Mouse (Mus musculus): Measurements from ENCODE around the gene Sptbn1. TPM values are rescaled to one million over a fixed set of nuclear protein-coding genes. Genes with fewer than 3 reads are reported as not detected.

Sptbn1 gene
- total RNA-seq, 2 experiments from 2014 or later = 564 to 576 TPM

DNA sequence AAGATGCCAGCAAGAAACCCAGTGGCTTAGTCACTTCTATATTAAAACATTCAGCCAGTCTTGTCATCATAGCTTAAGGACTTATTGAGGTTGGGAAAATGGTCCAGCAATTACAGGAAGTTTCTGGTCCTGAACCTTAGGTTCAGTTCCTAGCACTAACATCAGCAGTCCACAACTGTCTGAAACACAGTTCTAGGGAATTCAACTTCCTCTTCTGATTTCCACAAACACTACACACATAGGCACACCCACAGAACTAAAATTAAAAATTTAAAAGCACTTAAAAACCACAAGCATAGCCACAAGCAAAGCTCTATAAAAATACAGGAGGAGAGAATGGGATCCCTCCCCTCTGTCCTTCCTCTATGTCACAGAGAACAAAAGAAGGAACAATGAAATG is 43.4 kb downstream of the Sptbn1 start:
- DNase-seq (ENCODE audit: low spot score in 2 of 2) = no peak
- Histone ChIP-seq H3K27ac (no peak overlapping the region), H3K4me3 (no peak overlapping the region)
- TF ChIP-seq CTCF (conservative IDR thresholded peaks at IDR 0.05) = no peak

DNA sequence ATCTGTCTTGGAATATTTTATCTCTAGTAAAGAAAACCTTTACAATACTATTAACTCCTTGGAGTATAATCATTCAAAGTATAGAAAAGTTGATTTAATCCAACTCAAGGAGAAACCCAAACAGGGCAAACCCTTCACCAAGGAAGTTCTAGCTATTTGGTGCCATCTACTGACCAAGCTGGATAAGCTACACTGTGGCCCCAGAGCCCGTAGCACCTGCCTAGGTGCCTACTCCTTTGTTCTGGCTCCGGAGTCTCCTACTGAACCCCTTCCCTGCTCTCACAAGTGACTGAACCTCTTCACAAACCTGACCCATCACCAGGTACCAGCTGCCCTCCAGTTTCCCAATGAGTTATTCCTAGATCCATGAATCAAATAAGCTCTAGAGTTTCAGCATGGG is 45.3 kb downstream of the Sptbn1 start:
- no peak for DNase-seq (ENCODE audit: low spot score in 2 of 2)
- H3K4me3 ChIP-seq = no peak overlapping the region
- H3K27ac ChIP-seq = no peak overlapping the region
- TF ChIP-seq CTCF (conservative IDR thresholded peaks at IDR 0.05) = peak; percentile 71

GRCm38 (mm10) chr11:30221043-30221442 is 46.9 kb downstream of the Sptbn1 start:
- TF ChIP-seq CTCF (conservative IDR thresholded peaks at IDR 0.05) = no peak
- Histone ChIP-seq H3K4me3 (no peak overlapping the region), H3K27ac (no peak overlapping the region)
- no peak for DNase-seq (ENCODE audit: low spot score in 2 of 2)

DNA sequence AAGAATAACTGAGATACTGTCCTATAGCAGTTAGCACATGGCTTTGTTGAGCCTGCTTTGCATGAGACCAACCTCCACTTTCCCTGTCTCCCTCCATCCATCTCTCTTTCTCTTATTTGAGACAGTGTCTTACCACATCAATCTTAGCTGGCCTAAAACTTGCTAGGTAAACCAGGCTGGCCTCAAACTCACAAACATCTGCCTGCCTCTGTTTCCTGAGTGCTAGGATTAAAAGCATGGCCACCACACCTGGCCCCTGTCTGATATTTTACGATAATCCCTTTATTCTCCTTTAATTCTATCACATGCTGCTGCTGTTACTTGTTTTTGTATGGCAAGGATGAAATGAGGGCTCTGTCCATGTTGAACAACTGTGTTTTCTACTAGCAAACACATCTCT is 49.6 kb downstream of the Sptbn1 start:
- TF ChIP-seq CTCF (conservative IDR thresholded peaks at IDR 0.05) = no peak
- no peak for DNase-seq (ENCODE audit: low spot score in 2 of 2)
- Histone ChIP-seq H3K27ac (no peak overlapping the region; the same call in 1 of the 2 replicates), H3K4me3 (no peak overlapping the region)

DNA sequence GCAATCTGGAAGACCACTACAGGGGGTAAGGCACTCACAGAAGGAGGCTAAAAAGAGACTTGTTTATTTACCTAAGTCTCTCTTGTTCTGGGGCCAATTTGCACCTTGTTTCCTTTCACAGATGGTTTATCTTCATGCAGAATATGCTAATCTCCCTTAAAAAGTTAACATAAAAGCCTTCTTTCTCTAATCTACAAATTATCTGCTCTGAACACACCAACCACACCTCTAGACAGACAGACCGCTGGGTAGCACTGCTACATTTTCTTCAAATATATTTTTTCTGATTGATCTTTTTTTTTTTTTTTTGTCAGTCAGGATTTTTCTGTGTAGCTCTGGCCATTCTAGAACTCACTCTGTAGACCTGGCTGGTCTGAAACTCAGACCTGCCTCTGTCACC is 50.5 kb downstream of the Sptbn1 start:
- DNase-seq (ENCODE audit: low spot score in 2 of 2) = no peak
- no peak for TF ChIP-seq CTCF (conservative IDR thresholded peaks at IDR 0.05)
- no peak overlapping the region for H3K4me3 ChIP-seq
- H3K27ac ChIP-seq = peak overlapping the region; percentile 46; the same call in 1 of the 2 replicates

DNA sequence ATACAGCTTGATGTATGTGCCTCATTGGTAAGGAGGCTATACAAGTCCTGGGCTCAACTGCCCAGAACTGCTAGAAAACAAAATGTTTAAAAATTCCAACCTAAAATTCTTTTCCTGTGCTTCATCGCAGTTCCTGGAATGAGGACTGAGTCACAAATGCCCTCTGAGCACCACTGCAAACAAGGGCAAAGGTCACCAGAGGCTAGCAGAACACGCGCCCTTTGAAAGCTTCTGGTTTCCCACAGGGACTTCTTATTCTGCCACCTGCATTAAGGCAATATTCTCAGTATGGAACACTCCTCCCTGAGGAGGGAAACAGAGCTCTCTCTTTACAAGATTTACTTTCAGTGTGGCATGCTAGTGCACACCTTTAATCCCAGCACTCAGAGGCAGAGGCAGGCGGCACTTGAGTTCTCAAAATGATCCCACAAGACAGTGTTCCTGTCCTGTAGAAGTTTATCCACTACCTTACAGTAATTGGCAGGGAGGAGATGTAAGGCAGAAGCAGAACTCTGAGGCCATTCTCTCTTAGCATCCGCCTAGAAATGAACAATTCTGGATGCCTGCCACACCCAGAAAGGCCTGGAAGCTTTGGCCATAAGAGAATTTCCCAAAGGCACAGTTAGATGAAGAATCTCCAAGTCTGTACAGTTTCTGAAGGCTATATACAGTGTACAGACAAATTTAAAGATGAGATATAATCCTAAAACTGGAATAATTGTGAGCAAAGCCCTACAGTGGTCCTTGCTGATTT is 56.1 kb downstream of the Sptbn1 start:
- Histone ChIP-seq H3K4me3 (no peak overlapping the region), H3K27ac (peak overlapping the region; percentile 33; the same call in 1 of the 2 replicates)
- TF ChIP-seq CTCF (conservative IDR thresholded peaks at IDR 0.05) = no peak
- DNase-seq (ENCODE audit: low spot score in 2 of 2) = no peak

DNA sequence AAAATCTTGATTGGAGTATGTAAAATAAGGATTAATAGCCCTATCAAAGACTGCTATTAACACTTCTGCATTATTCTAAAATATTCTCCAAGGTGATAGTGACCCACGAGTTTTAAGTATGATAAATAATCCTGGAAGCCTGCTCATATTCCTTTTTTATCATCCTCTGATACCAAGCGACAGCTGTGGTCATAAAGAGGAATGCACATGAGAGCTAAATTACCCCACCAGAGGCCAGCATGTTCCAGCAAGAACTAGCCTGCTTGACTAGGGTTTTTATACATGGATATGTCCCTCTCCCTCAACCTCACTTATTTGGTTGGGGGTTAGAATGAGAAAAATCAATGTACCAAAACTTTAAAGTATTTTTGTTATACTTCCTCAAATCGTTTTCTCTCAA is 56.8 kb downstream of the Sptbn1 start:
- TF ChIP-seq CTCF (conservative IDR thresholded peaks at IDR 0.05) = peak; percentile 16; the same call in 1 of the 2 replicates
- Histone ChIP-seq H3K4me3 (no peak overlapping the region), H3K27ac (peak overlapping the region; percentile 33; the same call in 1 of the 2 replicates)
- no peak for DNase-seq (ENCODE audit: low spot score in 2 of 2)

DNA sequence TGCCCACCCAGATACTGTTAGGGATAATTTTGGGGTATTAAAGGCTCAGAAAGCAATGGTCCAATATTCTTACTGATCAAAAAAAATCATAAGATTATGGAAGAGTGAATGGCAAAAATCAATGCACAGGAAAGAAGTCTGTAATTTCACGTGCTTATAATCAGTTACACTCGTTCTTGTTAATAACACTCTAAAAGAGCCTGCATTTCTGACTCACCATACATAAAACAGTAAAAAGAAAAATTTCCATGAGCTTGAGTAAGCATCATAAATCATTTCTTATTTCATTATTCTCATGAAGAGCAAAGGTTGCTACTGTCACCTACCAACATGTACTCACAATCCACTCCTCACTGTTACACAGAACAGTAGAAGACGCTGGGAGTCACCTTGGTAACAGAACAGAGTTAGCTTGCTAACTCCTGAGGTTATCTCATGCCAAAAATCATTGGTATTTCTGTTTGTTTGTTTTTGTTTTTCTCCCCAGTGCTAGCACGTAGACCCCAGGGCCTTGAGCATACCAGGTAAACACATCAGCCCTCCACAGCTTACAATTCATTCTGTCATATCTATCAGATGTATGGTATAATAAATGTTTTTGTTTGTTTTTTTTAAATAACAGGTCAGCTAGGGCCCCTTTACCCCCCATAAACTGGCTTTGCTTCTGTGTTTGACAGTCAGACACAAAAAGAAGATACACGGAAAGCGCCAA is 57.7 kb downstream of the Sptbn1 start:
- peak overlapping the region; percentile 33; the same call in 1 of the 2 replicates for H3K27ac ChIP-seq
- no peak for TF ChIP-seq CTCF (conservative IDR thresholded peaks at IDR 0.05)
- DNase-seq (ENCODE audit: low spot score in 2 of 2) = no peak

DNA sequence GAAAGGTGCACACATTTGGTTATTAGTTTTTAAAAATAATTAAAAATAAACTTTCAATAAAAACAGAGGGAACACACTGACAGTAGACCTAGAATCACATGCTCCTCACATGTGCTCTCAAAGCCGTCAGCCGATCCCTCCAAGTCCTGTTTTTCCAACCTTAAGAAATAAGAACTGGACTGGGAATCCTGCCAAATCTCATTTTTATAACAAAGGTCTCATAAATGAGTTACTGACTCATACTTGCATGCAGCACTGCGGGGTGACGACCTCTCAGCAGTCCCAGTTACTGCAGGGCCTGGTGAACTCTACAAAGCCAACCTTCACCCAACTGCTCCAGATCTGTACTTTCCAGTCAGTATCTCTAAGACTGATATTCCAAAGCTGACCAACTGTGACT is 58.5 kb downstream of the Sptbn1 start:
- Histone ChIP-seq H3K27ac (no peak overlapping the region), H3K4me3 (no peak overlapping the region)
- no peak for TF ChIP-seq CTCF (conservative IDR thresholded peaks at IDR 0.05)
- no peak for DNase-seq (ENCODE audit: low spot score in 2 of 2)

More for the DNA sequence above, 57.7 kb downstream of the Sptbn1 start:
- no peak overlapping the region for H3K4me3 ChIP-seq

DNA sequence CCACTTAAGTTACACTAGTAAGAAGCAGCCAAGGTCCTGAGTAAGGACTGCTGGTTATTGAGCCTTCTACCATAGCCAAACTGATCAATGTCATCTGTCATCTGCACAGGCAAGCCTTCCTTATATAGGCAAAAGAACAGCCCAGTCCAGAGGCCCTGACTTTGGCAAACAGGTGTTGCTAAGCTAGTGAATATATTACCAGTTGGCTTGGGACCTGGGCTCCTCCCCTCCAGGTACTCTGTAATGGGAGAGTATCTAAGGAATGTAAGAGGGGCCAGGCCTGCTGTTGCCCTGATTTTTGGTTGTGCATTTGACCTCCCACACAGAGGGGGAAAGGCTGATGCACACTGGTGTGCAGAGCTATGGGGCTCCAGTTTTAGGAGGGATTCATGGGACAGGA is 63.6 kb downstream of the Sptbn1 start:
- H3K4me3 ChIP-seq = no peak overlapping the region
- no peak for DNase-seq (ENCODE audit: low spot score in 2 of 2)
- H3K27ac ChIP-seq = no peak overlapping the region
- no peak for TF ChIP-seq CTCF (conservative IDR thresholded peaks at IDR 0.05)

- DNase-seq (ENCODE audit: low spot score in 2 of 2) = no peak
- no peak for TF ChIP-seq CTCF (conservative IDR thresholded peaks at IDR 0.05)
- H3K4me3 ChIP-seq = no peak overlapping the region
- H3K27ac ChIP-seq = no peak overlapping the region
Observed at GRCm38 (mm10) chr11:30200391-30200790, 67.6 kb downstream of the Sptbn1 start.

DNA sequence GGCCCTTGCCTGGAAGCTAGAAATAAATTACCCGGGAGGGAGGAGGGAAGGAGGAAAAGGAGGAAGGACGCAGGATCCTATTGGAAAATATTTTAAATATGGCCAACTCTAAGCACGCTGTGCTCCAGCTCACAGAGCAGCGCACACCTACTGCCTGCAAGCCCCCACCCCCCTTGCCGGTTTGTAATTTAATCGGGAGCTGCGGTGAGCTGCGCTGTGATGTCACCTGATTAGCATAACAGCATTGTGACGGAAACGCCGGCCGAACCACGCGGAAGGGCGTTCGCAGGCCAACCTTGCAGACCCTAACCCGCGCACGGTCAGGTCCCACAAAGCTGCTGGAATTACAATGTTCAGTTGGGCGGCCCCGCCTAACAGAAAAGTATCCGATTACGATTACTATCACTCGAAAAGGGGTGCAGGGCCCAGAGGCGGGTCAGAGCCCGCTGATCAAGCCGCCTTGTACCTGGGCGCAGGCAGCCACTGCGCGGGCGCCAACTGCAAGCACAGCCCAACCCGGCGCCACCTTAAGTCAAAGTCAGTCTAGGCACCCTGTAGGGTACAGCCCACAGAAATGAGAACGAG is 69.8 kb downstream of the Sptbn1 start:
- H3K4me3 ChIP-seq = peak overlapping the region; percentile 40
- DNase-seq (ENCODE audit: low spot score in 2 of 2) = peak in 1 of 2 experiments; percentile 17
- TF ChIP-seq CTCF (conservative IDR thresholded peaks at IDR 0.05) = peak; percentile 32
- peak overlapping the region; percentile 54; the same call in 1 of the 2 replicates for H3K27ac ChIP-seq

DNA sequence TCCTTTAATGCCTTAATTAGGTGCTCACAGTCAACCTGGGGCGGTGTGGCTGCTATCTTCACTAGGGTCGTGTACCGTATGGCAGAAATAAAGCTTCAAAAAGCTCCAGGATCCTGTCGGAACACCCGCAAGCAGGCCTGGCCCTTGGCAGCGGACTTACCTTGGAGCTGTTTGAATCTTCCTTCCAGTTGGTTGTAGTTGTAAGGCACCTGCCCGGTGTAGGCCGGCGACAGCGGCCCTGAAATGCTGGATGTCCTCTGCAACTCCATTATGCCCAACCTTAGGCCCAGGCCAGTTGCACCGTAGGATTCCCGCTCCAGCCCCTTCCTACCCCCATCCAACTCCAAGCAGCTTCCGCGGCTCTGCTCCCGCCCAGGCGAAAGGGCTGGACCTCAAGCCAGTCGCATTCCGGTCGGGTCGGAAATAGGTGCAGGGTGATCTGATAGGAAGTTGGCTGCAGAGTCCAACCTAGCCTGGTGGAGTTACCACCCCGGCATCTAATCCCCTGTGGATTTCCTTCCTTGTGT is 70.3 kb downstream of the Sptbn1 start:
- no peak for DNase-seq (ENCODE audit: low spot score in 2 of 2)
- Histone ChIP-seq H3K4me3 (peak overlapping the region; percentile 40), H3K27ac (peak overlapping the region; percentile 54; the same call in 1 of the 2 replicates)
- TF ChIP-seq CTCF (conservative IDR thresholded peaks at IDR 0.05) = no peak
